Mouse (Mus musculus): ENCODE results near the gene Slc16a7. TPM values are rescaled to one million over a fixed set of nuclear protein-coding genes. Genes with fewer than 3 reads are reported as not detected.

Slc16a7 gene
- polyA plus RNA-seq, 1 experiment from 2014 or later = 10.1 TPM

- Histone ChIP-seq H3K9ac (no peak overlapping the region), H3K27me3 (replicated peaks) (no peaks in the 10 kb centered on the region), H3K4me3 (replicated peaks) (no peak overlapping the region), H3K4me1 (no peaks in the 10 kb centered on the region), H3K9me3 (no peaks in the 10 kb centered on the region), H3K27ac (no peak overlapping the region), H3K4me2 (no peak overlapping the region), H3K36me3 (no peaks in the 10 kb centered on the region)
- no peak for ATAC-seq (ENCODE audit: insufficient read depth, low FRiP score, low read depth)
- 30% methylated on average over 6 of the region's 6 CpGs for WGBS
These were observed 71.9 kb downstream of the Slc16a7 start for GRCm38 (mm10) chr10:125317317-125317716.

GRCm38 (mm10) chr10:125310855-125311254 lies 78.4 kb downstream of the Slc16a7 start:
- Histone ChIP-seq H3K4me3 (replicated peaks) (no peak overlapping the region), H3K9me3 (no peaks in the 10 kb centered on the region), H3K4me1 (no peaks in the 10 kb centered on the region), H3K27me3 (replicated peaks) (no peaks in the 10 kb centered on the region), H3K9ac (no peak overlapping the region), H3K27ac (no peak overlapping the region), H3K4me2 (no peak overlapping the region), H3K36me3 (no peaks in the 10 kb centered on the region)
- WGBS = 95% methylated on average over 2 of the region's 2 CpGs
- ATAC-seq (ENCODE audit: insufficient read depth, low FRiP score, low read depth) = no peak

GRCm38 (mm10) chr10:125298036-125298435 lies 91.2 kb downstream of the Slc16a7 start:
- WGBS = 74% methylated on average over 6 of the region's 6 CpGs
- Histone ChIP-seq H3K4me3 (replicated peaks) (no peak overlapping the region), H3K36me3 (no peaks in the 10 kb centered on the region), H3K4me2 (no peak overlapping the region), H3K9me3 (no peaks in the 10 kb centered on the region), H3K4me1 (no peaks in the 10 kb centered on the region), H3K27ac (no peak overlapping the region), H3K9ac (no peak overlapping the region), H3K27me3 (replicated peaks) (no peaks in the 10 kb centered on the region)
- no peak for ATAC-seq (ENCODE audit: insufficient read depth, low FRiP score, low read depth)

- ATAC-seq (ENCODE audit: insufficient read depth, low FRiP score, low read depth) = no peak
These were observed 98.9 kb downstream of the Slc16a7 start for GRCm38 (mm10) chr10:125290320-125290719.

GRCm38 (mm10) chr10:125288560-125288959 lies 100.7 kb downstream of the Slc16a7 start:
- no peaks in the 10 kb centered on the region for H3K4me1 ChIP-seq
- H3K27ac ChIP-seq = no peak overlapping the region
- ATAC-seq (ENCODE audit: insufficient read depth, low FRiP score, low read depth) = no peak
- H3K4me2 ChIP-seq = no peak overlapping the region
- 87% methylated on average over 6 of the region's 6 CpGs for WGBS
- H3K36me3 ChIP-seq = no peaks in the 10 kb centered on the region
- H3K4me3 ChIP-seq (replicated peaks) = no peak overlapping the region
- H3K9ac ChIP-seq = no peak overlapping the region
- no peaks in the 10 kb centered on the region for H3K9me3 ChIP-seq
- no peaks in the 10 kb centered on the region for H3K27me3 ChIP-seq (replicated peaks)

More at GRCm38 (mm10) chr10:125290320-125290719, 98.9 kb downstream of the Slc16a7 start:
- no peaks in the 10 kb centered on the region for H3K36me3 ChIP-seq
- WGBS = 78% methylated on average over 9 of the region's 9 CpGs
- no peaks in the 10 kb centered on the region for H3K9me3 ChIP-seq
- H3K9ac ChIP-seq = no peak overlapping the region
- H3K27ac ChIP-seq = no peak overlapping the region
- H3K4me1 ChIP-seq = no peaks in the 10 kb centered on the region
- H3K27me3 ChIP-seq (replicated peaks) = no peaks in the 10 kb centered on the region
- no peak overlapping the region for H3K4me2 ChIP-seq
- no peak overlapping the region for H3K4me3 ChIP-seq (replicated peaks)

GRCm38 (mm10) chr10:125285386-125285785 lies 103.9 kb downstream of the Slc16a7 start:
- 76% methylated on average over 5 of the region's 5 CpGs for WGBS
- H3K4me1 ChIP-seq = no peaks in the 10 kb centered on the region
- no peak for ATAC-seq (ENCODE audit: insufficient read depth, low FRiP score, low read depth)

GRCm38 (mm10) chr10:125275149-125275848 lies 114.0 kb downstream of the Slc16a7 start:
- ATAC-seq (ENCODE audit: insufficient read depth, low FRiP score, low read depth) = no peak
- Histone ChIP-seq H3K36me3 (no peaks in the 10 kb centered on the region), H3K9ac (no peak overlapping the region), H3K4me2 (no peak overlapping the region), H3K4me3 (replicated peaks) (no peak overlapping the region), H3K27ac (no peak overlapping the region), H3K27me3 (replicated peaks) (no peaks in the 10 kb centered on the region), H3K9me3 (no peaks in the 10 kb centered on the region), H3K4me1 (no peaks in the 10 kb centered on the region)
- WGBS = 66% methylated on average over 12 of the region's 12 CpGs

More at GRCm38 (mm10) chr10:125285386-125285785, 103.9 kb downstream of the Slc16a7 start:
- Histone ChIP-seq H3K27ac (no peak overlapping the region), H3K27me3 (replicated peaks) (no peaks in the 10 kb centered on the region), H3K4me2 (no peak overlapping the region), H3K9me3 (no peaks in the 10 kb centered on the region), H3K4me3 (replicated peaks) (no peak overlapping the region), H3K36me3 (no peaks in the 10 kb centered on the region), H3K9ac (no peak overlapping the region)

- ATAC-seq (ENCODE audit: insufficient read depth, low FRiP score, low read depth) = no peak
- Histone ChIP-seq H3K4me2 (no peak overlapping the region), H3K36me3 (no peaks in the 10 kb centered on the region), H3K27ac (no peak overlapping the region), H3K27me3 (replicated peaks) (no peaks in the 10 kb centered on the region), H3K4me1 (no peaks in the 10 kb centered on the region), H3K4me3 (replicated peaks) (no peak overlapping the region), H3K9me3 (no peaks in the 10 kb centered on the region), H3K9ac (no peak overlapping the region)
- 84% methylated on average over 5 of the region's 5 CpGs for WGBS
These were observed 114.6 kb downstream of the Slc16a7 start for GRCm38 (mm10) chr10:125274519-125275148.

- H3K4me2 ChIP-seq = peak overlapping the region; percentile 19; the same call in 1 of the 2 replicates
- no peaks in the 10 kb centered on the region for H3K27me3 ChIP-seq (replicated peaks)
- H3K4me1 ChIP-seq = no peaks in the 10 kb centered on the region
- no peak overlapping the region for H3K27ac ChIP-seq
- WGBS = 49% methylated on average over 7 of the region's 7 CpGs
- no peaks in the 10 kb centered on the region for H3K36me3 ChIP-seq
- H3K9ac ChIP-seq = no peak overlapping the region
- no peak overlapping the region for H3K4me3 ChIP-seq (replicated peaks)
- no peak for ATAC-seq (ENCODE audit: insufficient read depth, low FRiP score, low read depth)
- no peaks in the 10 kb centered on the region for H3K9me3 ChIP-seq
These were observed 115.5 kb downstream of the Slc16a7 start for GRCm38 (mm10) chr10:125273759-125274158.

- ATAC-seq (ENCODE audit: insufficient read depth, low FRiP score, low read depth) = no peak
- no peaks in the 10 kb centered on the region for H3K27me3 ChIP-seq (replicated peaks)
- no peak overlapping the region for H3K9ac ChIP-seq
- no peaks in the 10 kb centered on the region for H3K4me1 ChIP-seq
- no peak overlapping the region for H3K27ac ChIP-seq
- no peak overlapping the region for H3K4me2 ChIP-seq
- H3K4me3 ChIP-seq (replicated peaks) = no peak overlapping the region
- 75% methylated on average over 5 of the region's 5 CpGs for WGBS
- H3K36me3 ChIP-seq = no peaks in the 10 kb centered on the region
- H3K9me3 ChIP-seq = no peaks in the 10 kb centered on the region
These were observed 117.8 kb downstream of the Slc16a7 start for GRCm38 (mm10) chr10:125271448-125271847.

- no peaks in the 10 kb centered on the region for H3K27me3 ChIP-seq (replicated peaks)
- no peaks in the 10 kb centered on the region for H3K4me1 ChIP-seq
- H3K36me3 ChIP-seq = no peaks in the 10 kb centered on the region
- H3K4me3 ChIP-seq (replicated peaks) = no peak overlapping the region
- WGBS = 58% methylated on average over 5 of the region's 5 CpGs
- ATAC-seq (ENCODE audit: insufficient read depth, low FRiP score, low read depth) = peak; percentile 92
- no peak overlapping the region for H3K4me2 ChIP-seq
- no peaks in the 10 kb centered on the region for H3K9me3 ChIP-seq
- H3K9ac ChIP-seq = no peak overlapping the region
- H3K27ac ChIP-seq = peak overlapping the region; percentile 37; the same call in 1 of the 2 replicates
These were observed 119.0 kb downstream of the Slc16a7 start for GRCm38 (mm10) chr10:125270266-125270665.

GRCm38 (mm10) chr10:125266322-125266721 lies 122.9 kb downstream of the Slc16a7 start:
- 49% methylated on average over 4 of the region's 4 CpGs for WGBS
- Histone ChIP-seq H3K27ac (no peak overlapping the region), H3K4me1 (no peaks in the 10 kb centered on the region), H3K27me3 (replicated peaks) (no peaks in the 10 kb centered on the region), H3K4me2 (no peak overlapping the region), H3K9me3 (no peaks in the 10 kb centered on the region), H3K36me3 (no peaks in the 10 kb centered on the region), H3K4me3 (replicated peaks) (no peak overlapping the region), H3K9ac (no peak overlapping the region)
- no peak for ATAC-seq (ENCODE audit: insufficient read depth, low FRiP score, low read depth)
